Mouse (Mus musculus) lung, adult 2 months (tissue): Measurements from ENCODE around the gene Mycn.

Experiments
- CTCF ChIP-seq: fragments of 200-500 bp; IDR thresholded peaks from 2 replicates; pipeline ENCODE4 v1.5.1; 2011; ENCODE audit warnings: mild to moderate bottlenecking, low read length, control low read depth; ENCODE audit not compliant: insufficient read depth
- POLR2A ChIP-seq: fragments of 200-500 bp; IDR thresholded peaks from 2 replicates; pipeline ENCODE4 v1.6.1; 2011; ENCODE audit warnings: low read depth, mild to moderate bottlenecking, control low read depth, low read length, borderline replicate concordance; ENCODE audit errors: extremely low read depth

DNA sequence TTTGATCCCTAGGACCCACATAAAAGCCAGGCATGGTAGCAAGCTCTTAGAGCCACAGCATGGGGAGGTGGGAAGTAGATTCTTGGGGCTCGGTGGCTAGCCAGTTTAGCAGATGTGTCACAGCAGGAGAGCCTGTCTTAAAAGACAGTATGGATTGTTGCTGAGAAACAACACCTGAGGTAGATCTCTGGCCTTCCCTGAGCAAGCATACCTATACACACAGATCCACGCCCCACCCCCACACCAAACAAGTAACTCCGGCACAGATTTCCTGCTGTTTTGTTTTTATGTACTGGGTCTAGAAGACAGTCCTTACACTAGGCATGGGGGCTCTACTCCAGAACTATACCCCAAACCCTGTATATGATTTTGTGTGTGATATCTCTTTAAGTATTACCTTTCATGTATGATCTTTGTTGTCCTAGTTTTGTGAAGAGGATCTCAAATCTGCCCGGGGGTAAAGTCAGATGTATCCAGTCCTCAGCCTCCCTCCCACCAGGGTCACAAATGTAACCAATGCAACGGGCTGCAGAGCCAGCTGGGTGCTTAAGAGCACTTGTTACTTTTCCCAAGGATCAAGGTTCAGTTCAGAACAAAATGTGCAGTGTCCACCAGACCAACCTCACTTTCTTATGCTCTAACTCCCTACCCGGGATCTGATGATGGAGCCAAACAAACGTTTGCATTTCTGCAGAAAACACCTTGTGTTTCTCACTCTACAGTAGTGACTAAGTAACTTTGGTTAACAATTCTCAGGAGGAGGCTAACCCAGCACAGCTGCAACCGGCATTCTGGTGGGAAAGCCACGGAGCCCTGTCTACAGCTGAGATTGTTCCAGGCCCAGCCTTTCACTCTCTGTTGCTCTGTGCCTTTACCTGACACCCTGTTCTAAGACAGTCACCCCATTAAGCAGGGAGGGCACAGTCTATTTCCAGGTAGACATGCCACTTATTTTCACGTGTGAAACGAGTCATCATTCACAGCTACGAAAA lies 21.3 kb downstream of the Mycn start:
- TF ChIP-seq POLR2A (no peak), CTCF (no peak)
